Mouse (Mus musculus) lung, adult 18-20 months (tissue): ENCODE results near the gene Hnrnpa3.
A peak's percentile ranks its signal among the peaks of the same experiment; 100 is the strongest.
"Not testable (repeated sequence)": the region's sequence is repeated elsewhere in the genome, so short reads cannot be mapped to it uniquely, and the experiment has no call there.

Source experiments
- DNase-seq, 2 experiments: peaks; one replicate each; pipeline ENCODE4 v3.0.0; 2022; ENCODE audit warnings: mixed read lengths in 2 of 2

The Hnrnpa3 gene

GRCm38 (mm10) chr2:75682978-75683709, 24.1 kb downstream of the Hnrnpa3 start:
- peak; percentile 82 to 85 for DNase-seq

GRCm38 (mm10) chr2:75684526-75684925, 25.5 kb downstream of the Hnrnpa3 start:
- no peak for DNase-seq

- DNase-seq = peak; percentile 69 to 79
These were observed 26.4 kb downstream of the Hnrnpa3 start for GRCm38 (mm10) chr2:75685458-75685861.

GRCm38 (mm10) chr2:75687040-75687749, 28.1 kb downstream of the Hnrnpa3 start:
- no peak for DNase-seq

GRCm38 (mm10) chr2:75688901-75689300, 29.8 kb downstream of the Hnrnpa3 start:
- DNase-seq = no peak

GRCm38 (mm10) chr2:75689482-75690158, 30.6 kb downstream of the Hnrnpa3 start:
- DNase-seq = no peak

GRCm38 (mm10) chr2:75690656-75691055, 31.6 kb downstream of the Hnrnpa3 start:
- no peak for DNase-seq

GRCm38 (mm10) chr2:75691316-75691715, 32.3 kb downstream of the Hnrnpa3 start:
- DNase-seq = no peak

- DNase-seq = no peak
These were observed 33.3 kb downstream of the Hnrnpa3 start for GRCm38 (mm10) chr2:75692369-75692768.

- not testable (repeated sequence) for DNase-seq
These were observed 35.9 kb downstream of the Hnrnpa3 start for GRCm38 (mm10) chr2:75694926-75695325.

GRCm38 (mm10) chr2:75695676-75696350, 36.8 kb downstream of the Hnrnpa3 start:
- no peak for DNase-seq

GRCm38 (mm10) chr2:75696371-75696770, 37.3 kb downstream of the Hnrnpa3 start:
- DNase-seq = no peak

GRCm38 (mm10) chr2:75697222-75697621, 38.2 kb downstream of the Hnrnpa3 start:
- no peak for DNase-seq

GRCm38 (mm10) chr2:75698007-75698406, 38.9 kb downstream of the Hnrnpa3 start:
- no peak for DNase-seq

- no peak for DNase-seq
These were observed 39.8 kb downstream of the Hnrnpa3 start for GRCm38 (mm10) chr2:75698874-75699273.

GRCm38 (mm10) chr2:75700543-75700942, 41.5 kb downstream of the Hnrnpa3 start:
- no peak for DNase-seq

- no peak for DNase-seq
These were observed 42.1 kb downstream of the Hnrnpa3 start for GRCm38 (mm10) chr2:75701207-75701606.

- DNase-seq = no peak
These were observed 42.9 kb downstream of the Hnrnpa3 start for GRCm38 (mm10) chr2:75701822-75702587.

- no peak for DNase-seq
These were observed 43.5 kb downstream of the Hnrnpa3 start for GRCm38 (mm10) chr2:75702588-75702976.

GRCm38 (mm10) chr2:75703375-75704181, 44.5 kb downstream of the Hnrnpa3 start:
- DNase-seq = peak; percentile 95
